Mouse (Mus musculus) forebrain, postnatal 0 days (tissue): Measurements from ENCODE around the gene Rpl9-ps6. TPM values are rescaled to one million over a fixed set of nuclear protein-coding genes. Genes with fewer than 3 reads are reported as not detected.
"Not testable (repeated sequence)": the region's sequence is repeated elsewhere in the genome, so short reads cannot be mapped to it uniquely, and the experiment has no call there.

Experiments used
- ATAC-seq: fragments of 200-750 bp; cut with Nextera tagmentation; 2 replicates; pipeline ENCODE4 v1.8.0; 2017; ENCODE audit warnings: mild to moderate bottlenecking, moderate library complexity
- DNase-seq: peaks from one replicate; pipeline ENCODE4 v3.0.0-alpha.2; 2015
- H3K27ac ChIP-seq: fragments of 300-500 bp; sonication (generic); 2 replicates; pipeline ENCODE4 v1.5.1; 2014; ENCODE audit warnings: low read depth, mild to moderate bottlenecking, antibody characterized with exemption, low read length, moderate library complexity, mixed read lengths
- H3K27me3 ChIP-seq: fragments of 300-500 bp; sonication (generic); 2 replicates; pipeline ENCODE4 v1.6.1; 2014; ENCODE audit warnings: mild to moderate bottlenecking, low read length, mixed read lengths; ENCODE audit not compliant: insufficient read depth
- H3K36me3 ChIP-seq: fragments of 300-500 bp; sonication (generic); 2 replicates; pipeline ENCODE4 v1.6.1; 2014; ENCODE audit warnings: mild to moderate bottlenecking, moderate library complexity; ENCODE audit not compliant: insufficient read depth
- H3K4me1 ChIP-seq: fragments of 300-500 bp; sonication (generic); 2 replicates; pipeline ENCODE4 v1.6.1; 2014; ENCODE audit warnings: antibody characterized with exemption; ENCODE audit not compliant: insufficient read depth
- H3K4me2 ChIP-seq: fragments of 300-500 bp; sonication (generic); 2 replicates; pipeline ENCODE4 v1.6.1; 2014; ENCODE audit warnings: low read depth, mild to moderate bottlenecking, moderate library complexity
- H3K4me3 ChIP-seq: fragments of 300-500 bp; sonication (generic); 2 replicates; pipeline ENCODE4 v1.5.1; 2014; ENCODE audit warnings: low read depth, low read length, mixed read lengths
- H3K9ac ChIP-seq: fragments of 300-500 bp; sonication (generic); 2 replicates; pipeline ENCODE4 v1.6.1; 2014; ENCODE audit warnings: mild to moderate bottlenecking
- H3K9me3 ChIP-seq: fragments of 300-500 bp; sonication (generic); 2 replicates; pipeline ENCODE4 v1.6.1; 2016; ENCODE audit warnings: low read length
- CTCF ChIP-seq: sonication (generic); IDR thresholded peaks from 2 replicates; pipeline ENCODE4 v1.5.1; 2016; ENCODE audit warnings: antibody characterized with exemption, control low read depth, low read depth
- WGBS: fragments of 180-500 bp; shearing (Covaris S2); extraction: QIAGEN DNeasy Blood & Tissue Kit; methylation state at CpG from one replicate; pipeline ENCODE4 v1.1.7; 2014; 5-methylcytosine and 5-hydroxymethylcytosine counted together
- polyA plus RNA-seq: library from polyadenylated mRNA; unstranded; fragments of >200 nt; fragmentation: Nextera tagmentation; extraction: Ambion mirVana; gene quantifications from 2 replicates; pipeline ENCODE4 v1.2.1, GENCODE M21; 2015
- total RNA-seq: library from RNA; depleted of rRNA; stranded (reverse); fragments of >200 nt; gene quantifications from 2 replicates; pipeline ENCODE4 v1.2.3, GENCODE M21; 2014

Gene Rpl9-ps6
- total and polyA plus RNA-seq, 2 experiments from 2014 or later: 54.1 to 106 TPM

DNA sequence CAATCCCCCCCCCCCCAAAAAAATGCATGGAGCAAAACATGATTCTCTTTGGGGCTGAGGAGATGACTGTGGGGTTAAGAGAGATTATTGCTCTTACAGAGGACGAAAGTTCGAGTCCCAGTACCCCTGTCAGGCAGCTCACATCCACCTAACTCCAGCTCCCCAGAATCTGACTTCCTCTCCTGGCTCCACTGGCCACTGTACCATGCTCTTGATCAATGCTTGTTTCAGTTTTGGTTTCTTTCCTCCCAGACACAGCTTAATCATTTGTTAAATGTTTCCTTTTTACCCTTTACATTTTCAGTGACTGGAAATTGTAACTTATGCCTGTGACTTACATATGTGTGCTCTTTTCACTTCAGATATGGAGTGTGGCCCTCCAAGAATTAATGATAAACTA, 24.6 kb upstream of the Rpl9-ps6 start:
- WGBS: 95% methylated on average over 2 of the region's 2 CpGs
- Histone ChIP-seq H3K27me3 (no peaks in the 10 kb centered on the region), H3K9ac (no peak overlapping the region), H3K4me3 (no peak overlapping the region), H3K27ac (no peak overlapping the region), H3K4me1 (peaks cover 13% of the 10 kb centered on the region), H3K36me3 (peaks cover 4% of the 10 kb centered on the region; the same call in 1 of the 2 replicates), H3K4me2 (no peak overlapping the region), H3K9me3 (no peaks in the 10 kb centered on the region)
- ATAC-seq: no peak
- TF ChIP-seq CTCF: no peak
- DNase-seq: no peak

DNA sequence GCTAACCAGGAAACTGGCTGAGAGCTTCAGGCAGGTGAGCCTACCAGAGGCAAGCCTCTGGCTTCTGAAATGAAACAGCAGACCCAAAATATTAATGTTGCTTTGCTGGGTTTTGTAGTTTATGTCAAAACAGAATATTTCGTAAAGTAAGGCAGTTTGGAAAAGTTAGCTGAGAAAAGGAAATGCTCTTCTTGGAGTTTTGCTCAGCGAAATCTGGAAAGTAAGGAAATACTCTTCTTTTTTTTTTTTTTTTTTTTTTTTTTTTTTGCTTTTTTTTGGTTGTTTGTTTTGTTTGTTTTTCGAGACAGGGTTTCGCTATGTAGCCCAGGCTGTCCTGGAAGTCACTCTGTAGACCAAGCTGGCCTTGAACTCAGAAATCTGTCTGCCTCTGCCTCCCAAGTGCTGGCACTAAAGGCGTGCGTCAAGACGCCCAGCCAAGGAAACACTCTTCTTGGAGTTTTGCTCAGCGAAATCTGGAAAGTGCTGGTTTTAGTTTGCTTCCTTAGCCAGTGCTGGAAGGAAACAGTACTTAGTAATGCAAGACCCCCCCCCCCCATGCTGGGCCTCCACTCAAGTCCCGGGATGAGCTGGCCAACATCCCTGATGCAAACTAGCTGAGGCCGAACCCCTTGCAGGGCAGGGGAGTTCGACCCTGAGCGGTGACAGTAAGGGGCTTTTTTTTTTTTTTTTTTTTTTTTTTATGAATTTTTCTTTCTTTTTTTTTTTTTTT, 23.0 kb upstream of the Rpl9-ps6 start:
- Histone ChIP-seq H3K4me2 (no peak overlapping the region), H3K9me3 (no peaks in the 10 kb centered on the region), H3K4me3 (no peak overlapping the region), H3K4me1 (peaks cover 18% of the 10 kb centered on the region), H3K27ac (no peak overlapping the region), H3K36me3 (peaks cover 4% of the 10 kb centered on the region; the same call in 1 of the 2 replicates), H3K9ac (no peak overlapping the region), H3K27me3 (no peaks in the 10 kb centered on the region)
- no peak for TF ChIP-seq CTCF
- 81% methylated on average over 12 of the region's 12 CpGs for WGBS
- DNase-seq: no peak
- no peak for ATAC-seq

DNA sequence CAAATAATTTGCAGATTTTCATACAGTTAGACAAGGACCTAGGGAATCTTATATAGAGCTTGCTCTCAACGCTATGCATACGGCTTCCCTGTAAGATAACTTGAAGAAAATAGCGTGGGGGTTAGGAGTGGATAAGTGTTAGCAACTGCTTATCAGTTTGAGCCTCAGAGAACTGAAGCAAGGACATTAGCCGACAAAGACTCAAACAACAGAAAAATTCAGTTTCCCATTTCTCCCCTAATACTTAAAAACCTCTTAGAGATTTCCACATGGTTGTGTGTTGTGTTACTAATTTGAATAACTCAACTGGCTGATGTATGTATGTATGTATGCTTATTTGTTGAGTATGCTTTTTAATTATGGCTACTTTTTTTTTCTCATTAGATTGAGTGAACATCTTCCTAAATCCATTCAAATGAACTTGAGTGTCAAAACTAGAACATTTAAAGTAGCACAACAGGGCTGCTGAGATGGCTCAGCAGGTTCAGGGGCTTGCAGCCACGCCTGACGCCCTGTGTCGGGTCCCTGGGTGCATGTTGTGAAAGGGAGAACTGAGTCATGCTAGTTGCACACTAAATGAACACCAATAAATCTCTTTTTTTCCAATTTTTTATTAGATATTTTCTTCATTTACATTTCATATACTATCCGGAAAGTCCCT, 21.3 kb upstream of the Rpl9-ps6 start:
- no peak for DNase-seq
- ATAC-seq: no peak
- no peak overlapping the region for H3K9ac ChIP-seq
- 93% methylated on average over 8 of the region's 8 CpGs for WGBS
- no peaks in the 10 kb centered on the region for H3K27me3 ChIP-seq
- peaks cover 4% of the 10 kb centered on the region; the same call in 1 of the 2 replicates for H3K36me3 ChIP-seq
- no peak for TF ChIP-seq CTCF
- H3K27ac ChIP-seq: no peak overlapping the region
- no peak overlapping the region for H3K4me3 ChIP-seq
- no peaks in the 10 kb centered on the region for H3K9me3 ChIP-seq
- H3K4me1 ChIP-seq: peaks cover 18% of the 10 kb centered on the region
- H3K4me2 ChIP-seq: peak overlapping the region; percentile 85; the same call in 1 of the 2 replicates

DNA sequence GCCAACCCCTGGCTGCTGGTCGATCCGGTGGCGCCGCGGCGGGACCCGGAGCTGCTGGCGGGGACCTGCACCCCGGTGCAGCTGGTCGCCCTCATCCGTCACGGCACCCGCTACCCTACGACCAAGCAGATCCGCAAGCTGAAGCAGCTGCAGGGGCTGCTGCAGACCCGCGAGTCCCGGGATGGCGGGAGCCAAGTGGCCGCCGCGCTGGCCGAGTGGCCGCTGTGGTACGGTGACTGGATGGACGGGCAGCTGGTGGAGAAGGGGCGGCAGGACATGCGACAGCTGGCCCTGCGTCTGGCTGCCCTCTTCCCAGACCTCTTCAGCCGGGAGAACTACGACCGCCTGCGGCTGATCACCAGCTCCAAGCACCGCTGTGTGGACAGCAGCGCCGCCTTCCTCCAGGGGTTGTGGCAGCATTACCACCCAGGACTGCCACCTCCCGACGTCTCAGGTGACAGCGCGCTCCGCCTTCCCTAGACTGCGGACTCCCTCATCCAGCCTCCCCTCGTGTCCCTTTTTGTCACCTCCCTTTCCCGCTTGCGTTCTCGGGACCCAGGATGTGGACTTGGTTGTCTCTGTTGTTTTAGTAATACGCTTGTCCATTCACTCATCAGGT, 19.8 kb upstream of the Rpl9-ps6 start:
- H3K4me2 ChIP-seq: peak overlapping the region; percentile 85
- peak overlapping the region; percentile 80 for H3K4me3 ChIP-seq
- H3K27ac ChIP-seq: peak overlapping the region; percentile 82
- ATAC-seq (peak; percentile 79), DNase-seq (peak; percentile 44)
- not testable (repeated sequence) for H3K36me3 ChIP-seq, H3K27me3 ChIP-seq, H3K9me3 ChIP-seq
- TF ChIP-seq CTCF: peak; percentile 68
- H3K4me1 ChIP-seq: peaks cover 18% of the 10 kb centered on the region
- WGBS: 2% methylated on average over 44 of the region's 47 CpGs
- peak overlapping the region; percentile 79 for H3K9ac ChIP-seq

DNA sequence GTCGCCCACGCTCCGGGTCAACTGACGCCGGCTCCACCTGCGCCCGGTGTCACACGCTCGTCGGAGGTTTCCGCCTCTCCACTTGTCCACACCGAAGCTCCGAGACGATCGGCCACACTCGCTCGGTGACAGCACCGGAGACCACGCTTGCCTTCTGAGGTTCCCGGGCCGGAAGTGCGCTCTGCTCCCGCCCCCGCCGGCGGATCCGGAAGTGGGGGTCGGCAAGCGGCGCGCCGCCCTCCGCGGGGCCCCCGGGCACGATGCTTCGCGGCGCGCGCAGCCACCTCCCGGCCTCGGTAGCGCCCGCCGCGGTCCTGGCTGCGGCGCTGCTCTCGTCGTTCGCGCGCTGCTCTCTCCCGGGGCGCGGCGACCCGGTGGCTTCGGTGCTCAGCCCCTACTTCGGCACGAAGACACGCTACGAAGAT, 19.3 kb upstream of the Rpl9-ps6 start, which contains the start of gene Minpp1:
Gene Minpp1, plus strand, starts transcription at position 89 of the 425 bp plus-strand sequence.
- Histone ChIP-seq H3K9ac (peak within 1 kb of the TSS; percentile 79), H3K36me3 (no peaks in the 10 kb centered on the region), H3K4me3 (peak within 1 kb of the TSS; percentile 80), H3K27ac (peak within 1 kb of the TSS; percentile 82), H3K9me3 (no peaks in the 10 kb centered on the region), H3K27me3 (no peaks in the 10 kb centered on the region), H3K4me1 (peaks cover 18% of the 10 kb centered on the region), H3K4me2 (peak within 1 kb of the TSS; percentile 85)
- WGBS: under 1% methylated on average over 62 of the region's 64 CpGs
- ATAC-seq (peak; percentile 97), DNase-seq (peak; percentile 93)
- 0 out of 2 replicates have a peak, but pooled peaks have one; percentile 3 for TF ChIP-seq CTCF

DNA sequence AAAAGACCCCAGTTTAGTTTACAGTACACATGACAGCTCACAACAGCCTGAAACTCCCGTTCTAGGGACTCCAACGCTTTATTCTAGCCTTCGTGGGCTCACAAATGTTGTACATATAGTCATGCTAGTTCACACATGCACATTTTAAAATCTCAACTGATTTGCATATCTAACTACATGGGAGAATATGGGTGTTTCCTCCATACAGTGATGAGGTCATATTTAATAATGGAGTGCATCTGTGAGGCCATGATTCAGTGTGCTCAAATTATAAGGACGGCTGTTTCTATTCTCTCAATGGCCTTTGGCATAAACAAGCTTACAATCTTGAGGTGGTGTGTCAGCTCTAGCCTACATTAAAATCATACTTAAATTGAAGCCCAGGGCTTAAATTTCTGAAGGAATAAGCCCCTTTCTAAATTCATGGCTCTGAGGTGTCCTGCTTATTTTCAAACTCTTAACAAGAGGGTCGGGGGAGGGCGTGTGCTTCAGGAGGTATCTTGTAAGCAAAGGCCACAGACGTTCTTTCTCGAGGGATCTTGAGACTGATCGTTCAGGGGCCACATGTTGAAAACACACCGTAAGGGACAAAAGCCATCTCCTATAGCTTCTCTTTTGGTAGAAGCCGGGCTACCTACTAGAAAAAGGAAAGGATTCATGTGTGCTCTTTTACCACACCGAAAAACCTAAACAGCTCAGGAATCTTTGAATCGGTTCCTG, 18.7 kb upstream of the Rpl9-ps6 start:
- 15% methylated on average over 13 of the region's 13 CpGs for WGBS
- Histone ChIP-seq H3K4me1 (peaks cover 18% of the 10 kb centered on the region), H3K36me3 (no peaks in the 10 kb centered on the region), H3K4me3 (peak overlapping the region; percentile 80), H3K27me3 (no peaks in the 10 kb centered on the region), H3K27ac (peak overlapping the region; percentile 82), H3K9ac (peak overlapping the region; percentile 79), H3K4me2 (peak overlapping the region; percentile 85), H3K9me3 (no peaks in the 10 kb centered on the region)
- no peak for DNase-seq
- no peak for TF ChIP-seq CTCF
- peak; percentile 5 for ATAC-seq
